Mouse (Mus musculus): ENCODE measurements at regions not wholly inside any gene's neighbourhood (a gene's known extent, or its start where the extent isn't known, plus 50 kb on each side); places are given as distances from the start of the nearest gene placed in this dataset.

DNA sequence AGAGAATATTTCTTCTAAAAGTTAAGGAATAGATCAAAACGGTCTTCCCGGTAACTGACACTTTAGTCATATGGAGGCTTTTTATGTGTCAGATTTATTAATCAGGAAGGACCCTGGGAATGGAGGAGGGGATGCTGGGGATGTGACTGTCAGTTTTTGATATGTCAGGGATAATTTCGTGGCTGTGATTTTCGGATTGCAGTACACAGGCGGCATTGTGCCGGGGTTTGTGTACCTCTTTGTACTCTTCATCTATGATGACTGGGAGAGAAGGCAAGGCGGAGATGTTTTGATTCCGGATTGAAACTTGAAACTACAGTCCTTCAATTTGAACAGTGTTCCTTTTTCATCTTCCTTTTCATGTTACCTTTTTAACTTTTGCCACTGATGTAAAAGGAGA lies 344.2 kb downstream of the Mdfic start:
- DNase-seq, result no peak

GRCm38 (mm10) chr6:16065121-16065520 lies 344.7 kb downstream of the Mdfic start:
- DNase-seq, result no peak

DNA sequence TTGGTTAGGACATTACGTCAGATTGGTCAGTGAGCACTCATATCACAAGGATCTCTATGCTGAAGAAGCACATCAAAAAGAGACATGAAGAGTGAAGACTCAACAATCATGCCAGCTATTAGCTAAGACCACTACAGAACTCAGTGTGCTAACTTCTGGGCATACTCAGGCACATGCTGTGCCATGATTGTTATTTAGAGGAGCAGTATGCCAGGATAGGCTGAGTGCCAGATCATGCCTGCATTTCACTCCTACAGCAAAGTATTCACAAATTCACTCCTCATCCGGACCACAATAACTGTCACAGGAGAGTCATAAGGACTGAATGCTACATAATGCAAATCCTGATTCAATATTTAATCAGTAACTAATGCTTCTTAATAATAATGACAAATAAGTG lies 355.8 kb downstream of the Mdfic start:
- peak; percentile 26 to 43 for DNase-seq

GRCm38 (mm10) chr6:16077195-16077810 lies 356.8 kb downstream of the Mdfic start:
- DNase-seq, result no peak

DNA sequence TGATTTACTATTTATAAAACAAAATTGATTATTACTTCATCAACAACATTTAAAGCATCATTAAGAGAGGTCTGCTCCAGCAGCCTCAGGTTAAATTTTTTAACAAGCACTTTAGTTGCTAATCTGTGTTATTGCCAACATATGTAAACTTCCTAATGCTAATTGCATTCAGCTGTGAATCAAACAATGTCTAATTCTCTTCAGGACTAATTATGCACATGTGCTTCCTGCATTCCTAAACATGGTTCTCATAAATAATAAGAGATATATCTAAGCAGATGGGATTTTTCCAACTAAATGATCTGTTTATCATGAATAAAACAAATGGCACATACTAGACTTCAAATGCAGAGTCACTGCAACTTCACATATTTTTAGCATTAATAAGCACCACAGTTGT lies 357.5 kb downstream of the Mdfic start:
- no peak for DNase-seq

GRCm38 (mm10) chr6:16086952-16087537 lies 366.6 kb downstream of the Mdfic start:
- DNase-seq, result no peak

GRCm38 (mm10) chr6:16098761-16099160 lies 378.3 kb downstream of the Mdfic start:
- no peak for DNase-seq

DNA sequence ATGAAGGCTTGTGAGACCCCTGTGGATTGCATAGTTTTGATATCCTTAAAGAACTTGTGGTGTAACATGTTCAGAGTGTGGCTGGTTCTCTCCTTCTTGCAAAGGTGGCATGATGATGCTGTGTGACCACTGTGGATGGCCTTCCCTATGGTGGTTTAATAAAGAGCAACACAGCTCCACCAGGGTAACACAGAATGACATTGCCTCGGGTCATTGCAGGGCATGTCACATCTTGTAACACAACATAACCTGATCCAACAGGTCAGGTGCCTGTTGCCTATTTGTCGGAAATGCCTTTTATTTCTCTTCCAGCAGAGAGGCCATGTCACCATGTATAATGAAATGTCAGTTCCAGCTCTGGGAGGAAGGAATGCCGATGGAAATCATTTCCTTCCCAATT lies 420.5 kb downstream of the Mdfic start:
- DNase-seq, result no peak

DNA sequence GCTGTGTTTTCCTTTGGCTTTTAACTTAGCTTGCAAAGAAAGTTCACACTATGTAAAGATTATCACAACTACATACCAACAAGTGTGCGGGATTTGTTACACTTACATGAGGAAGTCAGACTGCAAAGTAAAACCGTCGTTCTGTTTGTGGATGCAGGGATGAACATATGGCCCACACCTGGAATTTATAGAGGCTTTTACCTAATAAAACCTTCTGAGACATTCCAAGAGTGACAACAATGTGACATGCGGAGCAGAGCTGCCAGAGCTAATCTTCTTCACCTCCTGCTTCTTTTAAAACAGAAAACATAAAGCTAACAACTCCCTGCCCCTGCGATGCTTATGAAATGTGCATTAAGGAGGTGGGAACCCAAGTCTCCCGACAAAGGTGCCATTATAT lies 424.1 kb downstream of the Mdfic start:
- DNase-seq, result no peak

- DNase-seq, result peak in 1 of 2 experiments; percentile 11
These were observed 430.1 kb downstream of the Mdfic start for GRCm38 (mm10) chr6:16150535-16150934.

DNA sequence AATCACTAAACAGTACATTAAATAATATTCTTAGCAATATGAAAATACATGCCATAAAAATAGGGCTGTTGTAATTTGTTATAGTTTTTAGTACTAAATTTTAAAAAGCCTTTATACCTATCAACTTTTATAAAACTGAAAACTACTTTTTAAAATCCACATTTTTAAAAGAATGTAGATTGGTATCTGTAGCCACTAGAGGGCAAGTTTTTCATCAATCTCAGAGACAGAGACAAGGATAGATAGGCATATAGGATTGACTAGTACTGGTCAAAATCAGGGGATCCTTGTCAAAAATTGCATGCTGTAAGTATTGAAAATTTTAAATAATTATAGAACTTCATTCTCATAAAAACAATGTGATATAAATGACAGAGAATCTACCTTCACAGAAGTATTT lies 431.0 kb downstream of the Mdfic start:
- no peak for DNase-seq

- DNase-seq, result no peak
These were observed 432.2 kb downstream of the Mdfic start for GRCm38 (mm10) chr6:16152691-16153090.

DNA sequence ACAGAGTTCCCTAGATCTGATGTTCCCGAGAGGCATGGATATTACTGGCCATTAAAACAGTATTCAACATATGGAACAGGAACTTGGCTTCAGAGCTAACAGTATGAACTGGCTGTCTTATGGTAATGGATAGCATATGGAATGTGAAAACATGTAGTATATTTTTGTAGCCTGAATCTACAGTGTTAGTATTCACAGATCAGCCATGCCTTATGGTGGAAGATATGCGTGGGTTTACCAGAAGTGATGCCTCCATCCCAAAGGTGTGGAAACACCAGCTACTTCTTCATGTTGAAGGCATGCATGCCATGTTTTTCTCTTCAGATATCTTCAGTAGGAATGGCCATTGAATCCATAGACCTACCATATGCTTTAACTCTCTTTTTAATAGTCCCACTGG lies 444.6 kb downstream of the Mdfic start:
- DNase-seq, result no peak

GRCm38 (mm10) chr6:16171871-16172270 lies 451.4 kb downstream of the Mdfic start:
- no peak for DNase-seq

GRCm38 (mm10) chr6:16177313-16177712 lies 456.9 kb downstream of the Mdfic start:
- DNase-seq, result no peak

- no peak for DNase-seq
These were observed 467.6 kb downstream of the Mdfic start for GRCm38 (mm10) chr6:16187983-16188550.

DNA sequence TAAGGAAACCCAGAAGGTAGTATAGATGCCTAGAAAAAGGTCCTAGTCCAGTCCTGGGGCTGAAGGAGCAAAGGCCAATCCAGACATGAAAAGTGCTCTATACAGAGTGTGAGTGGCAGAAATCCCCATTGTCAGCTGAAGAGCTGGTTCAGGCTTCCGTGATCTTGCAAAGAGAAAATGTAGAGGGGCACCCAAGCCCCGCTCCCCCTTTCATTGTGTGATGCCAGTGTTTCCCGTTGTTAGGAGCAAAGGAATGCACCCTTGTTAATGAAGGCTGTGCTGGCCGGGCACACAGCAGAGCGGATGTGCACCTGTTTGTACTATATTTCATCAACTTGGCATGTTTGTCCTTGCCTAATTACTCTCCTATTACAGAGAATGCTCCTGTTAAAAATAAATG lies 492.5 kb downstream of the Mdfic start:
- no peak for DNase-seq

DNA sequence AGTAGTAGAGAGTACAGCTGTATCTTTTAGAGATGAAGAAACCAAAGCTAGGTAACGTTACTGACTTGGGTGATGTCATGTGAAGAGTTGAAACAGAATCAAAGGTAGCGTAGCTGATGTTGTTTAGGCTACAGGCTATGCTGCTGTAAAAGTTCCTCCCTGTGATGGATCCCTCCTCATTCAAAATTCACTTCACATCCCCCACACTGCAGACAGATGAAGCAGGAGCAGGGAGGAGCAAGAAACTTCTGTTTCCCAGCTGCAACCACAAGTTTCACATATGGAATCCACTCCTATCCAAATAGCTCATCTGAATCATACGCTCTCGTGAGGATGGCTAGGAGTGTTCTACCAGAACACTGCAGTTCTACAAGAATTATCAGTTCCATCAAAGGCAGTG lies 493.2 kb downstream of the Mdfic start:
- DNase-seq, result no peak

- peak; percentile 49 to 69 for DNase-seq
These were observed 500.7 kb downstream of the Mdfic start for GRCm38 (mm10) chr6:16221002-16221627.

Data from cerebellum, postnatal 10 days (tissue).